Mouse (Mus musculus): ENCODE measurements around the gene Pgghg.

Pgghg gene

DNA sequence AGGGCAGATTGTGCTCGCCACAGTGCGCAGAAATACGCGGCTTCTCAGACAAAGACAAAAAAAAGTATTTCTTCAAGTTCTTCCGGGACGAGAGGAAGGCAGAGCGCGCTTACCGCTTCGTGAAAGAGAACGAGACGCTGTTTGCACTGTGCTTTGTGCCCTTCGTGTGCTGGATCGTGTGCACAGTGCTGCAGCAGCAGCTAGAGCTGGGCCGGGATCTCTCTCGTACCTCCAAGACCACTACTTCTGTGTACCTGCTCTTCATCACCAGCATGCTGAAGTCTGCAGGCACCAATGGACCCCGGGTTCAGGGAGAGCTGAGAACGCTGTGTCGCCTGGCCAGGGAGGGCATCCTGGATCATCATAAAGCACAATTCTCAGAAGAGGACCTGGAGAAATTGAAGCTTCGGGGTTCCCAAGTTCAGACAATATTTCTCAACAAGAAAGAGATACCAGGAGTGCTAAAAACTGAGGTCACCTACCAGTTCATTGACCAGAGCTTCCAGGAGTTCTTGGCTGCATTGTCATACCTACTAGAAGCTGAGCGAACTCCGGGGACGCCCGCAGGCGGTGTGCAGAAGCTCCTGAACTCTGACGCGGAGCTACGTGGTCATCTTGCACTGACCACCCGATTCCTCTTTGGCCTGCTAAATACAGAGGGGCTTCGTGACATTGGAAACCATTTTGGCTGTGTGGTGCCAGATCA is 18.0 kb upstream of the Pgghg start:
- DNase-seq, result no peak

DNA sequence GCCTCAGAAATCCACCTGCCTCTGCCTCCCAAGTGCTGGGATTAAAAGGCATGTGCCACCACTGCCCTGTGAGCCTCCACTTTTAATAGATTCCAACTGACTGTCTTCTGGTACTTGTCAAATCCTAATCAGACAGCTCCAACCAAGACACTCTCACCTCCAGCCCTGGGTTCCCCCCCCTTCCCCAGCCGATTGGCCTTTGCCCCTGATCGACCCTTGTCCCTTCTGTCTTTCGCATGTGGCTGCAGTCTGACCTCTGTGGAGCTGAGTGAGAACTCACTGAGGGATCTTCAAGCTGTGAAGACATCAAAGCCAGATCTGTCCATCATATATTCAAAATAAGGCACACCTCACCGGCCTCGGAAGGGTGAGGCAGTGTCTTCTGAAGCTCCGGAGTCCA is 14.0 kb upstream of the Pgghg start:
- DNase-seq, result no peak

DNA sequence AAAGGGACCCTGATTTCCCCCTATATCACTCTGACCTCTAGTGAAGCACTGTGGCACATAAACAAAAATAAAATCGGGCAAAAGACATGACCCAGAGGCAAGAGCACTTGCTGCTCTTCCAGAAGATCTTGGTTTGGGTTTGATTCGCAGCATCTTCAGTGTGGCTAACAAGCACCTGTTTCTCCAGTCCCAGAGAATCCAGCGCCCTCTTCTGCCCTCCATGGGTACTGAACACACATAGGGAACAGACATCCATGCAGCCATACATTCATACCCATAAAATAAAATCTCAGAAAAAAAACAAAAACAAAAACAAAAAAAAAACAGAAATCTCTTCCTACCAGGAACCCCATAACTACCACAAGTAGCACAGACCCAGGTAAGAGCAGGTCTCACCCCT is 2.8 kb upstream of the Pgghg start:
- DNase-seq, result no peak

DNA sequence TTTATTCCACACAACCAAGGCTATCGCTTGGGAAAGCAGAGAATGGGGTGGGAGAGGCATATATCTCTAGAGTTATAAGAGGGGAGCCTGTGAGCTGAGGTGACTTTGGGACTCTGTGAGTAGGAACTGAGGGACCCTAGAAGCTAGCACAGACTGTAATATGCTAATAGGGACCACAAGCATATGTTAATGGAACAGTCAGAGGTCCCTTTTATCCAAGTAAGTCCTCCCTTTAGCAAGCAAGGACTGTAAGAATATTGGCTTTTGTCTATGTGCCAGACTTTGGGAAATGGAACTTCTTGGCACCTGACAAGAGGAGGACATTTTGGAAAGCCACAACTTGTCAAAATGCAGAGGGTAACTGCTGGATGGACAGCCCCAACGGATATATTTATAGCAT is 2.3 kb upstream of the Pgghg start:
- DNase-seq, result no peak

DNA sequence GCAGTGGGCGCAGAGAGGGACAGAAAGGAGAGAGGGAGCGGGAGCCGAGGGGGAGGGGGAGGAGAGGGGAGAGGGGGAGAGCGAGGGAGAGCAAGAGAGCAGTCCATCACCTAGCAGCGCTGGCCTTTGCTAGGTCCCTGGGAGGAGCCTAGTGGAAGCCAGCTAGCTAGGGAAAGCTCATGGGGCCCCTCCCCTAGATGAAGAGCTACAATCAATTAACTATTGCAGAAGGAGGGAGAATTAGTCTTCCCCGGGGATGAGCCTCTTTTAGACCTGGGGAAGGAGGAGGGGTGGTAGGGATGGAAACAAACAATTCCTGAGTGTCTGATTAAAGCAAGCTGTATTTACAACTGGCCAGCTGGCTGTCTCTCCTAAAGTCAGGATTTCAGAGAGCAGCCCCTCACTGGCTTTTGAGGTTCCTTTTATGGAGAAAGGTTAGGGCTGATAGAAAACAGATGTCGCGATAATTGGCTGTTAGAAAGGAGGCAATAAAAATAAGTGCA is 1.5 kb upstream of the Pgghg start:
- DNase-seq, result no peak

DNA sequence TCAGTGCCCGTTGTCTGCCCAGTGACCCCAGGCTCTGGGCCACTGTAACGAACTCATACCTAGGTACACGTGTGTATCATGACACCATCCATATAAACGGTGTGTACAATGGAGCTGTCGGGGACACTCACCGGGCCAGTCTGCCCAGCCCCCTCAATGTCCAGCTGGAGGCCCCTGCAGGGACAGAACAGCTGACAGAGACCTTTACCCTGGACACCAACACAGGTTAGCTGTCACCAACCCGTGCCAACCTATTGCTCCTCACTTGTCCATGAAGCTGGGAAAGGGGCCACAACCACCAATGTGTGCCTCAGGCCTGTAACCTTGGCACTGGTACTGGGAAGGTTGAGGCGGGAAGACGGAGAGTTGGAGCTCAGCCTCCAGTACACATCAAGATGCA is 1.1 kb downstream of the Pgghg start:
- DNase-seq, result no peak

DNA sequence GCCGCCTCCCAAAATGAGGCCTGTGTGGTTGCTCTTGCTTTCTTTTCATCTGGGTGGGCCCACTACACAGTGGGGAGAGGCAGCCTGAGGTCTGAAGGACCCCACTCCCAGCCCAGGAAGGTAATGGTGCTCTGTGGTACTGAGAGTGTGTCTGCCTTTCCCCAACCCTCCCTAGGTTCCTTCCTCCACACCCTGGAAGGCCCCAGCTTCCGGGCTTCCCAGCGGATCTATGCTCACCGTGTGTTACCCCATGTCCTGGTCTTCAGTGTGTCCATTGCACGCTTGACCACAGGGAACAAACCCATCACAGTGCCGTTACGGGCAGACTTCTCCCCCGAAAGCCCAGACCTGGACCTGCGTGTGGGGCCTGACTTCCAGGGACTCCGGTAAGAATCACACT is 1.6 kb downstream of the Pgghg start:
- no peak for DNase-seq

DNA sequence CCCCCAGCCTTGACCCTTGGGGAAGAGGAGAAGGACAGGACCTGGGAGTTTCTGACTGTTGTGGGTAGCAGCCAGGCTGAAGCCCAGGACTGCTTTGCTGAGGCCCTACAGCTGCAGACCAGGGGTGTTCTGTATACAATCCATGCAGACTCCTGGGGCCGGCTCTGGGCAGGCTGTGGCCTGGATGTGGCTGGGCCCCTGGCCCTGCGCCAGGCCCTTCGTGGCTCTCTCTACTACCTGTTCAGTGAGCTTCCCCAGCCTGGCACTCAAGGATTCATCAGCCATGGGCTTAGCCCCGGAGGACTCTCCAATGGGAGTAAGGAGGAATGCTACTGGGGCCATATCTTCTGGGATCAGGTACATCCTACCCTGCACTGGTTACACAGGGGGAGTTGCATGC is 2.2 kb downstream of the Pgghg start:
- DNase-seq, result no peak

DNA sequence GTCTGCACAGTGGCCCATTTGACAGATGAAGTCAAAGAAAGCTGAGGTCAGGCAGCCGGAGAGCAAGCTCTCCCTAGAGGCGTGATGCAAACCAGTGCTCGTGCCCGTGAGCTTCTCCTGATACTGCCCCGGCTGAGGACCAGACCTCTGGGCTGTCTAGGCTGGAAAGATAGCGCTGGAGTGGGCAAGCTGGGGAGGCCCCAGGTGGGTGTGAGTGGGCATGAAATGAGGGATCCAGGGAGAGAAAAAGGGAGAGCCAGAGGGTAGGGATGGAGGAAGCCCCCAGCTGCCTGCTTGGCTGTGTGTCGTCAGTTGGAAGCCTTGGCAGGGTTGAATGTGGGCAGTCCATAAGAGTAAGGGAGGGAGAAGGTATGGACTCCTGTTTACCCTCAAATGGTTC is 3.0 kb downstream of the Pgghg start:
- DNase-seq, result no peak

DNA sequence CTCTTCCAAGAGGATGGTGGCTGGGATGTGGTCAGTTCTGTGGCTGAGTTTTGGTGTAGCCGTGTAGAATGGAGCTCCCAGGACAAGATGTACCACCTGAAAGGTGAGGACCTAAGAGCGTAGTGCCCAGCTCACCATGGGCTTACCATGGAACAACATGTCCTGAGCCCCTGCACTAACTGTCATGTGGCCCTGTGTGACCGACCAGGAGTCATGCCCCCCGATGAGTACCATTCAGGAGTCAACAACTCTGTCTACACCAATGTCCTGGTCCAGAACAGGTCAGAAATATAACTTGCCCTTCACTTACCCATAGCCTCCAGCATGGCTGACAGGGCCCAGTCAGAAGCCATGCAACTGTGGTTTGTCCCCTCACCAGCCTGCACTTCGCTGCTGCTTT is 4.1 kb downstream of the Pgghg start:
- no peak for DNase-seq

DNA sequence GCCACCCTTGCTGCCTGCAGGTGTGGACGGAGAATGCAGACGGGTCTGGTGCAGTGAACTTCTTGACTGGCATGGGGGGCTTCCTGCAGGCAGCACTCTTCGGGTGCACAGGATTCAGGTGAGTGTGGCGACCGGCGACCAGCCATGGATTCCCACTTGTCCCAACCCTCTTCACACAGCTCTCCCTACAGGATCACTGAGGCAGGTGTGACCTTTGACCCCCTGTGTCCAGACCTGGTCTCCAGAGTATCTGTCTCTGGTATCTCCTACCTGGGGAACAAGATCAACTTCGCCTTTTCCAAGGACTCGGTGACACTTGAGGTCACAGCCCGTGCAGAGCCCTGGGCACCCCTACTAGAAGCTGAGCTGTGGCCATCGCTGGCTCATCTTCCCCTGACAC is 5.1 kb downstream of the Pgghg start:
- DNase-seq, result no peak

DNA sequence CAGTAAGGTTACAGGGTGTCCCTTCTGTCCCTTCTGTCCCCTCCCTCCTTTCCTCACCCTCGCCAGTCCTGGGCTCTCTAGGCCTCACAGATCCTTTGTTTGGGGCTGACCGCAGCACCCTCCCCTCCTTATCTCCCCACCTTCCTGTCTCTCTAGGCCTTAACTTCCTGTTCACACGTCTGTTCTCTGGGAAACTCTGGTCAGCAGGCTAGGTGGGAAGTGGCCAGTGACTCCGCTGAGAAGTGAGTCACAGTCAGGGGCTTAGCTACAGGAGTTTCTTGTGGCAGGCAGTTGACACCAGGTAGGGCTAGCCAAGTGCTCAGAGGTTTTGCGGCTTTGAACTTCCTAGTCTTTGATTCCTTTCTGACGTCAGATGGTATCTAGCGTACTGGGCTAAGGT is 5.8 kb downstream of the Pgghg start:
- no peak for DNase-seq

DNA sequence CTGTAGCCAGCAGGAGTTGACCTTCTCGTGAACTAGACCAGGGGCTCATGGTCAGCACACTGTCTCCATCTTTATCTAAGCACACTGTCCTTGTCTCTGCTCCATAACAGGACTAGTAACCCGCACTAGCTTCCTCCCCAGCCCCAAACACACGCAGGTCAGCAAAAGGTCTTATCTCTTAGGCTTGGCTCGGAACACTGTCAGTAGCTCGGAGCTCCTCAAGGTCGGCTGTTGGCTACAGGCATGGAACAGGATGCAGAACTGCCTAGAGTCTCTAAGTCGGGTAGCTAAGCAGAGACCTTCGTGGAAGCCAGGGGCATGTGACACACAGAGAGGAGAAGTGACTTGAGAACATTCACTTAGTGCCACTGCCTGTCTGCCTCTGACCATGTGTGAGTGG is 7.0 kb downstream of the Pgghg start:
- DNase-seq, result no peak

DNA sequence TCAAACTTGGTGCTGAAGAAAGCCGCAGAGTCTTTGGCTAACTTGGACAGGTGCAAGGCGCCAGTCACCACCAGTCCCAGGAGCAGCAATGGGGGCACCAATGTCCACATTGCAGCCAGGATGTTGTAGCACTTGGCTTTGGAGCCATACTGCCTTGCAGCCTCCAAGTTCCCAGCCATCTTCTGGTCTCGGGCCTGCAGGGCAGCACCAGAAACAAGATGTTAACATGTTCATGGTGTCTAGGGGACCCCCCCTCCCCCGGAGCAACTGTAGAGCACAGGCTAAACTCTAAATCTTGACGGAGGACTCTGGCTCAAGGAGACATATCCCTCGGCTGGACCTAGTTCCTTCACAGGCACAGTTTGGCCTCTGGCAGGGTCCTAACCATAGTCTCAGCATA is 8.1 kb downstream of the Pgghg start:
- DNase-seq, result no peak

DNA sequence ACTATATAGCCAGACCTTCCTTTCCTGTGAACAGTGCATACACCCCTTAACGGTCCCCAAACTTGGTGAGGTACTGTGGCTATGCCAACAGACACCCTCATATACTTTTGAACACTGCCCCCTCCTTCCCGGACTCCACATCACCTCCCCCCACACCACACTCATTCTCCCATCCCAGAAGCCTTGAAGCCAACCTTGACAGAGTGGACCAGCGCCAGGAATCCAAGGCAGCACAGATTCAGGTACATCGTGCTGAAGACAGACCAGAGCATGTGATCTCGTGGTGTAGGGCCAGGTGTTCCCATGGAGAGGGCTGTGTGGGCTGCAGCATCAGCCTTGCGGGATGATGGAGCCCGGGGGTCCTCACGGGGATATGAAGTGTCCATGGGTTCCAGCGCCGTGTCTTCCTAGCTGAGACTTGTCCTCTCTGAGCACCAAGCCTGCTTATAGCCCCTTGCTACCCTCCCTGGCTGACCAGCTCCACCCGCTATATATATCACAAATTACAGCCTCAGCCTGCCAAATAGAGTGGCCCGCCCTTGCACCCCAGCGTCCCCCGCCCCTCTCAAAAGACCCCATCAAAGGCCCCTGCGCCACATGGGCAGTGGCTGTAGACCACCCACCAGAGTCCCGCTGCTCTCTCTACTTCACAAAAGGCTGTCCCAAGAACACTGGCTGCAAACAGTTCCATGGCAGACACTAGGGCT is 8.8 kb downstream of the Pgghg start, which contains the start of gene Ifitm5:
Gene Ifitm5 (minus strand): TSS at position 468 of the 707 bp plus-strand sequence.
- DNase-seq, result no peak

DNA sequence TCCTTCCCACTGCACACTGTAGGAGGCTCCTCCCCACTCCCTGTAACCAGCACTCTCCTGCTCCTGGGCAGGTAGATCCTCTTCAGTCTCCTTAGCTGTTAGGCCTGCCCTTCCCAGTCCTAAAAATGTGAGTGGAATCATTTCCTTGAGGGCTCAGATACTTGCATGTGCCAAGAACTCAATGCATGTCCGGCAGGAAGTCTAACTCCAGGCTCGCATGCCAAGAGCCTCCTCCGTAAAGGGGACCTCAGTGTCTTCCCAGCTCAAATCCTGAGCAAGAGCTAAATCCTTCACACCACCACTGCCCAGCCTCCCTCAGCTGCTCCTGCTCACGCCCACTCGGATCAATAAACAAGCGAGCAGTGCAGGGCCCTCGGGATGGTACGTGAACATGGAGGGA is 9.9 kb downstream of the Pgghg start:
- DNase-seq, result no peak

DNA sequence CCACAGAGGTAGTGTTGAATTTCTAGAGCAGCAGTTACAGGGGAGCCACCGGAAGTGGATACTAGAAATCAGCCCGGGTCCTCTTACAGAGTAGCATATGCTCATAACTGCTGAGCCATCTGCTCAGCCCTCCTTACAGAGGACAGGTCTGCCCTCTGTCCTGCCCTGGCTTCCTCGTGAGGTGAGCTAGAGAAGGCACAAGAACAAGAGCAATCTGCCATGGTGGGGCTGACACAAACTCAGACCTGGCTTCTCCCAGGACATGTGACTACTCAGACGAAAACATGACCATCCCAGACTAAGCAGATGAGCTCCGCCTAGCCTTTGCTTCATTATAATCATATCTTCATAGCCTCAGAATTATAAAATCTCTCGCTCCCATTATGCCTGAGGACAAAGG is 10.6 kb downstream of the Pgghg start:
- DNase-seq, result no peak

DNA sequence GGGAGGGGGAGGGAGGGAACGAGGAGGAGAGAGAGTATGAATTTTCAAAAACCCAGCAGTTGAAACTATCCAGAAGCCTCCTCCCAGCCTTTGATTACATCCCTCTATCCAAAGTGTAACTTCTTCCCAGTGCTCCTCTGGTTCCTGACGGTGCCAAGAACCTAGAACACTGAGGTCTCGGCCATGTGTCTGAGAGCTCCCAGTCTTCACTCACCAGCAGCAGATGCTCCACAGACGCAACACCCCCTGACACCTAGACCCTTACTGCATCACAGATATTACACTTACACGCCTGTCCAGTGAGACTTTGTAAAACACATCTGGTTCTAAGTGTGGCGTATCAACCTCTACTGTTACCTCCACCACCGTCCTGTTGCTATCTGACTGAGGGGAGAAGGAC is 11.2 kb downstream of the Pgghg start:
- no peak for DNase-seq

DNA sequence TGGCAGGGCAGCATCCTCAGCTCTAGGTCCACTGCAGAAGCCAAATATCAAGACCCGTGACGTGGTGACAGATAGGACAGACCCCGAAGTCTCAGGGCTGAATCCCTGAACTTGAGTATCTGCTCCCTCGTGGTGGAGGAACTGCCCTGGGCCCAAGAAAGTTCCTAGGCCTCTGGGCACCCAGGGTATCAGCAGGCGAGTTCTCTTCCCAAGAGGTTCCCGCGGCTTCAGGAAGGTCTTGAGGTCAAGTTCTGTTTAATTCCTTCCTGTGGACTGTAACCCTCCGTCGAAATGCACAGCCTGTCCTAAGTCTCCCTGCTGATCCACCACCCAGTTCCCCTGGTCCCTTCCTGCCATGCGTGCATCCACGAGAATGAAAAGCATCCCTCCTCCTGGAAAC is 11.9 kb downstream of the Pgghg start:
- DNase-seq, result no peak

DNA sequence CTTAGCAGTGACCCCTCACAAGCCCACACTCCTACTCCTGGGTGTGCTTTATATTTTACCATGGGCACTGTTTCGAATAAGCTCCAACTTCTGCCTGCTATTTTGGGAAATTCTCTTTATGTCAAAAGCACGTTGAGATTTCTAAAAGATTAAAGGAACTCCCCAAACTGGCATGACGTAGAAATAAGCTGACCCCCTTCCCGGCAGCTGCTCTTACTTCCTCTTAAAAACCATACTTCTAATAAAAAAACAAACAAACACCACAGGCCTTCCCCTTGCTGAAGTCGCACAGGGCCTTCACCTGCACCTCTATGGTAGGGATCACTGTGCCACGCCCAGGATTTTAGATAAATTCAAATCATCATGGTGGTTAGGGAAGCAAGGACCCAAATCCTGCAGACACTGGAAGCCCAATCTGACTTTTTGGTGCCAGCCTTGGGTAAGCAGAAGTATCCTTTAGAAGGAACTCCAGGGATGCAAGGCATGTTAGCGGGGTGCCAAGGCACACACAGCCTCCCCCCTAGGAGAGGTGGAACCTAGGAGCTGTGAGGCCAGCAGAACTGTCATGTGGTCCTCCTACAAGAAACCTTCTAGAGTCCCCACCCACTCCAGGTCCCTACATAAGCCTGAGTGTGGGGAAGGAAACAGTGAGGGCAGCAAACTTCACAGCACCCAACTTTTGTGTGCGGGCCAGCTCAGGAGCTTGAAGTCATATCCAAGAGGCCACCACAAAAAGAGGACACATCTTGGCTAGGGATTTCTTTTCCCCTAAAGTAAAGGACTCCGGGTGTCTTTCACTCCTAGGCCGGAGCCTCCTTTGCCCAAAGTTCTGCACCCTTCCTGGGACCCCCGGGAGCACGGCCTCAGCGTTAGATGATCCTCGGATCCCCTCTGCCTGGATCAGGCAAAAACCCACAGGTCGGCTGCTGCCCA is 12.9 kb downstream of the Pgghg start:
- DNase-seq, result no peak

DNA sequence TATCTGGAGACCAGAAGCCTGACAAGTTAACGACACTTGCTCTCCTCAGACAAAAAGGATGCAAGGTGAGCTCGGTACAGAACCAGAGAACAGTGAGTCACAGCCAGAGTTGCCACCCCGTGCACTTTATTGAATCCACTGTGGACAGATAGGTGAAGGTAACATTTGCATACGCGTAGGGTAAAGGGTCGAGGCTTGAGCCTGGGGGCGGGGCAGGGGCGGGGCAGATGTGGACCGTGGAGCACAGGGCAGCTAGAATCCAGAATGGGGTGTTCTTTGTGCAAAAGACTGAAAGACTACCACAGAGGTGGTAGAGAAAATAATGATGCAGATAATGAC is 13.5 kb downstream of the Pgghg start:
- DNase-seq, result no peak

DNA sequence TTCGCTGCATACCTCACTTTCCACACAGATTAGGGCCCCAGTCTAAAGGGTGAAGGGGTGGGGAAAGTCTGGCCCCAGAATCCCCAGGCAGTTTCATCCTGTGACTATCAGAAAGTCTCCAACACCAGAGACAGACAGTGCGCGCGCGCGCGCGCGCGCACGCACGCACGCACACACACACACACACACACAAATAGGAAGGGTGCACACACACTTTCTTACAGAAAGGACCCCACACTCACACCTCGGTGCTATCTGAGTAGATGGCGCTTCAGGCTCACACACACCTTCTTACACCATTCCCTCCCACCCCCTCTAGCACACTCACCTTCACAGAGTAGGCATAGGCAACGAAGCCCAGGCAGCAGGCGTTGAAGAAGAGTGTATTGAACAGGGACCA is 14.2 kb downstream of the Pgghg start:
- DNase-seq, result no peak

DNA sequence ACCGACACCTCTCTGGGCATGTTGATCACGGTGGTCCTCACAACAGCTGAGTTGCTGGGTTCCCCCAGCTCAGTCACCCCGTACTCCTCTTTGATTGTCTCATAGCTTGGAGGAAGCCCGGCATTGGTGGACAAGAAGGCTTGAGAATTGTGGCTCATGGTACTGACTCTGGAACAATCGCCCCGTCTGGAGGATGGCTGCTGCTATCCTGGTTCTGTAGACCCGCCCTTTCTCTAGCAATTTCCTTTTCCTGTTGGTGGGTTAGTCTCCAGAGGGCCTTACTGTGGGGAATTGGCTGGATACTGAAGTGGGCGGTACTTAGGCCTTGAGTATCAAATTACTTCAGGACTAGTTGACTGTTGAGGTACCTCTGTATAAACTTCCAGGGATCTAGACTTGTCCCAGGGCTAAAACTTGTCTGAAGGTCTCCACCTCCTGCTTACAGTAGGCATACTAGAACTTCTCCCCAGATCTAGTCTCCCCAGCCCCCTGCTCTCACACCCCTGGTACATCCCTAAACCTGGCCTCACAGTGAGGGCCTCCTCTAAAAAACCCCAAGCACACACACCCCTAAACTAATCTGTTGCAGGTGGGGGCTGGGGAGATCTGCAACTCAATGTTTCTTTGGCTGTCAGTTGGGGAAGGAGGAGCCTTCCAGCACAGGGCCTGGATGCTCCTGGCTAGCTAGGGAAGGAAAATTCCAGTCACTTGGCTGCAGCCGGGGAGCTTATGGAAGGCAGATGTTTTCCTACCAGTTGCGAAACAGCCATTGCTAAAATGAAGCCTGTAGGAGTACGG is 14.8 kb downstream of the Pgghg start, which contains the start of the genes Gm45717 and Ifitm2:
Gene Gm45717 (minus strand): TSS at position 180 of the 798 bp plus-strand sequence.
Gene Ifitm2 (minus strand): TSS at position 230 of the 798 bp plus-strand sequence.
- DNase-seq, result no peak
